Mouse (Mus musculus) heart, adult 2 months (tissue): ENCODE measurements around the gene Stx8. TPM values are rescaled to one million over a fixed set of nuclear protein-coding genes. Genes with fewer than 3 reads are reported as not detected.

Experiments used
- DNase-seq, 2 experiments: peaks; one replicate each; pipeline ENCODE4 v3.0.0; 2021
- H3K27ac ChIP-seq: fragments of 200-600 bp; 2 replicates; pipeline ENCODE4 v1.8.1; 2022
- H3K27me3 ChIP-seq: fragments of 200-500 bp; 2 replicates; pipeline ENCODE4 v1.6.1; 2012; ENCODE audit warnings: mild to moderate bottlenecking, low read length, inconsistent platforms, mixed read lengths; ENCODE audit not compliant: control insufficient read depth, insufficient read depth
- H3K36me3 ChIP-seq: fragments of 200-500 bp; 2 replicates; pipeline ENCODE4 v1.6.1; 2012; ENCODE audit warnings: low read length, inconsistent platforms; ENCODE audit not compliant: control insufficient read depth, insufficient read depth
- H3K4me1 ChIP-seq: fragments of 200-500 bp; 2 replicates; pipeline ENCODE4 v1.6.1; 2011; ENCODE audit warnings: low read length; ENCODE audit not compliant: control insufficient read depth, insufficient read depth
- H3K4me3 ChIP-seq: fragments of 200-600 bp; 2 replicates; pipeline ENCODE4 v1.8.1; 2022
- H3K79me2 ChIP-seq: fragments of 200-500 bp; replicated peaks from 2 replicates; pipeline ENCODE4 v1.6.1; 2012; ENCODE audit warnings: mild to moderate bottlenecking, inconsistent platforms, low read length, moderate library complexity, mixed read lengths; ENCODE audit not compliant: control insufficient read depth, insufficient read depth
- H3K9ac ChIP-seq: fragments of 200-500 bp; 2 replicates; pipeline ENCODE4 v1.6.1; 2012; ENCODE audit warnings: low read depth, mild to moderate bottlenecking, control low read depth, inconsistent platforms, low read length, mixed read lengths
- CTCF ChIP-seq: fragments of 200-600 bp; IDR thresholded peaks from 2 replicates; pipeline ENCODE4 v1.8.1; 2022; ENCODE audit warnings: antibody characterized with exemption, mild to moderate bottlenecking, moderate library complexity
- EP300 ChIP-seq: fragments of 200-500 bp; IDR thresholded peaks from 2 replicates; pipeline ENCODE4 v1.6.1; 2011; ENCODE audit warnings: low read depth, low read length, control low read depth; ENCODE audit not compliant: insufficient read depth
- POLR2A ChIP-seq: fragments of 200-500 bp; IDR thresholded peaks from 2 replicates; pipeline ENCODE4 v1.6.1; 2011; ENCODE audit warnings: mild to moderate bottlenecking, low read depth, low read length, control low read depth; ENCODE audit not compliant: insufficient read depth
- WGBS: fragments of 180-500 bp; shearing (Covaris S2); methylation state at CpG from one replicate; pipeline ENCODE4 v1.1.7; 2018; 5-methylcytosine and 5-hydroxymethylcytosine counted together
- intact Hi-C: fragments of 180-260 bp; cut with DNase I; formaldehyde crosslinking; loops from one replicate; pipeline ENCODE4 v1.15.1; 2025
- polyA plus RNA-seq: library from polyadenylated mRNA; depleted of rRNA; stranded (reverse); fragments of >200 nt; gene quantifications from 2 replicates; pipeline ENCODE4 v1.2.3, GENCODE M21; 2012
- total RNA-seq, 2 experiments: library from RNA; stranded (reverse); gene quantifications; 2 replicates each; pipeline ENCODE4 v1.2.3; 2021

Gene Stx8
- total and polyA plus RNA-seq, 3 experiments: 6.7 to 29.1 (median 22.6) TPM

DNA sequence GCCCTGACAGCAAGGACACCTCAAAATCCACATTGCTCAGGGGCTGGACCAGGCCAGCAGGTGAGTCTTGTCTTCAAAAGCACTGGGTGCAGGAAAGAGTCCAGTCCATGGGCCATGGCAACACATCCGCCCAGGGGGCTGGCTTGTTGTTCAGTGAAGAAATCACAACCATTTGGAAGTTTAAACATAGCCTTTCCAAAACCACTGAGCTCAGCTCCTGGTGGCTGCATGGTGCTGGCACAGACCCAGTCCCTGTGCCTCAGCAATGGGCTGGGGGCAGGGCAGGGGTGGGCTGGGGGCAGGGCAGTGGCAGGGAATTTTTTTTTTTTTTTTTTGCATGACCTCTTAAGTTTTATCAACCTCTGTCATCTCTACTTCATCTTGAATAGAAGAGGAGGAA lies 242.6 kb downstream of the Stx8 start:
- DNase-seq: no peak
- no peak overlapping the region; the same call in 1 of the 2 replicates for H3K27ac ChIP-seq
- H3K4me1 ChIP-seq: peaks cover 6% of the 10 kb centered on the region; the same call in 1 of the 2 replicates
- no peak overlapping the region for H3K4me3 ChIP-seq
- H3K36me3 ChIP-seq: no peaks in the 10 kb centered on the region
- H3K9ac ChIP-seq: no peak overlapping the region
- 0 out of 2 replicates have a peak, but pooled peaks have one; percentile 11 for TF ChIP-seq EP300
- no peak for TF ChIP-seq CTCF
- no peak for TF ChIP-seq POLR2A
- H3K27me3 ChIP-seq: no peaks in the 10 kb centered on the region
- intact Hi-C loops: no loop called here
- H3K79me2 ChIP-seq: no peaks in the 10 kb centered on the region
- WGBS: 80% methylated on average over 1 of the region's 1 CpGs

DNA sequence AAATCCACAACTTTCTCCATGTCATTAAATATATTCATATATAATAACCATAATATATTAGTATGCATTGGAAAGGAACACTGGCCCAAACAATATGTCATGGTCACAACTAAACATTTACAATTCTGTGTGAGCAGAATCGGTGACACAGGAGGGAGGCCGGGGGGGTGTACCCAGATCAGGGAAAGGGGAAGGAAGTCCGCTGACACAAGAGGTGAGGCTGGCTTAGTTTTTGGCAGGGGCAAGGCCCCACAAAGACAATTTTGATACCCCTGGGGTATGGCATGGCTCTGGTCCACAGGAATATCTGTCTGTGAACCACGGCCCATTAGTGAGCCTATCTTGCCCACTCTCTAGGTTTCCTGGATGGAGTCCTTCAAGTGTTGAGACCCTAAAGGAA lies 243.5 kb downstream of the Stx8 start:
- intact Hi-C loops: no loop called here
- H3K4me1 ChIP-seq: peaks cover 8% of the 10 kb centered on the region; the same call in 1 of the 2 replicates
- no peaks in the 10 kb centered on the region for H3K36me3 ChIP-seq
- H3K4me3 ChIP-seq: no peak overlapping the region
- H3K79me2 ChIP-seq: no peaks in the 10 kb centered on the region
- no peaks in the 10 kb centered on the region for H3K27me3 ChIP-seq
- H3K9ac ChIP-seq: no peak overlapping the region
- 83% methylated on average over 4 of the region's 4 CpGs for WGBS
- TF ChIP-seq POLR2A: no peak
- TF ChIP-seq EP300: no peak
- no peak for TF ChIP-seq CTCF
- DNase-seq: no peak
- H3K27ac ChIP-seq: no peak overlapping the region

- Histone ChIP-seq H3K36me3 (no peaks in the 10 kb centered on the region), H3K4me1 (peaks cover 9% of the 10 kb centered on the region; the same call in 1 of the 2 replicates), H3K9ac (no peak overlapping the region), H3K27ac (no peak overlapping the region), H3K4me3 (no peak overlapping the region), H3K27me3 (no peaks in the 10 kb centered on the region), H3K79me2 (no peaks in the 10 kb centered on the region)
- intact Hi-C loops: loop anchor here (5.0 kb wide), 1 partner anchor 203 kb away; no protein-coding TSS in a partner anchor
- DNase-seq: no peak
- 94% methylated on average over 5 of the region's 5 CpGs for WGBS
- TF ChIP-seq POLR2A: no peak
- TF ChIP-seq EP300: no peak
- no peak for TF ChIP-seq CTCF
These were observed 244.7 kb downstream of the Stx8 start for GRCm38 (mm10) chr11:68210714-68211113.

- no peaks in the 10 kb centered on the region for H3K27me3 ChIP-seq
- H3K36me3 ChIP-seq: no peaks in the 10 kb centered on the region
- intact Hi-C loops: loop anchor here (1.0 to 5.0 kb wide), 2 partner anchors 196 to 205 kb away; no protein-coding TSS in a partner anchor
- DNase-seq: peak; percentile 68 to 75
- no peak overlapping the region for H3K9ac ChIP-seq
- H3K79me2 ChIP-seq: no peaks in the 10 kb centered on the region
- peak overlapping the region; percentile 43 for H3K27ac ChIP-seq
- TF ChIP-seq CTCF: peak; percentile 75
- no peak for TF ChIP-seq POLR2A
- no peak for TF ChIP-seq EP300
- peaks cover 9% of the 10 kb centered on the region; the same call in 1 of the 2 replicates for H3K4me1 ChIP-seq
- 34% methylated on average over 8 of the region's 8 CpGs for WGBS
- H3K4me3 ChIP-seq: no peak overlapping the region
These were observed 246.1 kb downstream of the Stx8 start for GRCm38 (mm10) chr11:68211924-68212578.

- Histone ChIP-seq H3K4me1 (peaks cover 5% of the 10 kb centered on the region), H3K9ac (no peak overlapping the region), H3K27me3 (no peaks in the 10 kb centered on the region), H3K36me3 (no peaks in the 10 kb centered on the region), H3K27ac (no peak overlapping the region), H3K4me3 (no peak overlapping the region), H3K79me2 (no peaks in the 10 kb centered on the region)
- peak in 1 of 2 experiments; percentile 53 for DNase-seq
- TF ChIP-seq POLR2A (no peak), EP300 (no peak), CTCF (no peak)
- WGBS: 64% methylated on average over 3 of the region's 3 CpGs
- intact Hi-C loops: loop anchor here (5.0 kb wide), 1 partner anchor 207 kb away; no protein-coding TSS in a partner anchor
These were observed 247.9 kb downstream of the Stx8 start for GRCm38 (mm10) chr11:68213896-68214295.

GRCm38 (mm10) chr11:68214496-68215205 lies 248.7 kb downstream of the Stx8 start:
- H3K4me3 ChIP-seq: no peak overlapping the region
- WGBS: 81% methylated on average over 9 of the region's 9 CpGs
- DNase-seq: no peak
- no peaks in the 10 kb centered on the region for H3K36me3 ChIP-seq
- no peaks in the 10 kb centered on the region for H3K27me3 ChIP-seq
- no peaks in the 10 kb centered on the region for H3K79me2 ChIP-seq
- H3K27ac ChIP-seq: no peak overlapping the region
- TF ChIP-seq EP300 (no peak), CTCF (no peak), POLR2A (no peak)
- peaks cover 5% of the 10 kb centered on the region for H3K4me1 ChIP-seq
- H3K9ac ChIP-seq: no peak overlapping the region
- intact Hi-C loops: loop anchor here (5.0 kb wide), 1 partner anchor 207 kb away; no protein-coding TSS in a partner anchor
